Mouse (Mus musculus) MEL (cell line): ENCODE measurements around the gene Tmem30a. TPM values are rescaled to one million over a fixed set of nuclear protein-coding genes. Genes with fewer than 3 reads are reported as not detected.

Source experiments
- DNase-seq: peaks from one replicate; pipeline ENCODE4 v3.0.0; 2011; ENCODE audit warnings: low read depth, low spot score
- H3K27ac ChIP-seq: 2 replicates; pipeline ENCODE4 v1.5.1; 2012; ENCODE audit warnings: low read depth, mild to moderate bottlenecking, control low read depth, low read length, moderate library complexity; ENCODE audit not compliant: control insufficient read depth
- H3K27me3 ChIP-seq, 2 experiments: fragments of 150-350 bp in 1 of 2; sonication (generic) in 1 of 2; 2 replicates each; pipeline ENCODE4 v1.6.1; 2012; ENCODE audit warnings: low read length in 2 of 2, mild to moderate bottlenecking in 2 of 2, improper control_type of control experiment in 1 of 2, moderate library complexity in 1 of 2; ENCODE audit not compliant: insufficient read depth in 2 of 2, control insufficient read depth in 1 of 2
- H3K36me3 ChIP-seq, 2 experiments: 2 replicates each; pipeline ENCODE4 v1.6.1; 2012 to 2014; ENCODE audit warnings: low read length in 2 of 2, improper control_type of control experiment in 1 of 2, inconsistent platforms in 1 of 2, mild to moderate bottlenecking in 1 of 2; ENCODE audit not compliant: insufficient read depth in 2 of 2, control insufficient read depth in 1 of 2
- H3K4me1 ChIP-seq, 2 experiments: fragments of 150-350 bp in 1 of 2; sonication (generic) in 1 of 2; 2 replicates each; pipeline ENCODE4 v1.6.1; 2012; ENCODE audit warnings: low read length in 2 of 2, improper control_type of control experiment in 1 of 2, mild to moderate bottlenecking in 1 of 2; ENCODE audit not compliant: insufficient read depth in 2 of 2, control insufficient read depth in 1 of 2
- H3K4me3 ChIP-seq, 2 experiments: fragments of 150-350 bp in 1 of 2; sonication (generic) in 1 of 2; 2 replicates each; pipeline ENCODE4 v1.5.1; 2012; ENCODE audit warnings: low read depth in 2 of 2, low read length in 2 of 2, mild to moderate bottlenecking in 2 of 2, moderate library complexity in 2 of 2, control low read depth in 1 of 2, improper control_type of control experiment in 1 of 2; ENCODE audit not compliant: control insufficient read depth in 1 of 2, insufficient read depth in 1 of 2
- H3K79me2 ChIP-seq: 2 replicates; pipeline ENCODE4 v1.6.1; 2012; ENCODE audit warnings: mild to moderate bottlenecking, low read length, moderate library complexity; ENCODE audit not compliant: control insufficient read depth, poor library complexity, insufficient read depth
- H3K9ac ChIP-seq: 2 replicates; pipeline ENCODE4 v1.6.1; 2012; ENCODE audit warnings: low read depth, mild to moderate bottlenecking, control low read depth, low read length, moderate library complexity; ENCODE audit not compliant: control insufficient read depth, poor library complexity, severe bottlenecking
- H3K9me3 ChIP-seq: fragments of 150-350 bp; sonication (generic); replicated peaks from 2 replicates; pipeline ENCODE4 v1.6.1; 2012; ENCODE audit warnings: mild to moderate bottlenecking, low read length, improper control_type of control experiment, moderate library complexity; ENCODE audit not compliant: insufficient read depth
- ELF1 ChIP-seq: IDR thresholded peaks from 2 replicates; pipeline ENCODE4 v1.6.1; 2014; ENCODE audit warnings: low read depth, mild to moderate bottlenecking, inconsistent platforms, low read length, improper control_type of control experiment, moderate library complexity
- MAFK ChIP-seq: IDR thresholded peaks from 2 replicates; pipeline ENCODE4 v1.6.1; 2011; ENCODE audit warnings: low read depth, mild to moderate bottlenecking, low read length, improper control_type of control experiment, borderline replicate concordance
- MEF2A ChIP-seq: IDR thresholded peaks from 2 replicates; pipeline ENCODE4 v1.6.1; 2014; ENCODE audit warnings: low read depth, mild to moderate bottlenecking, inconsistent platforms, low read length, improper control_type of control experiment; ENCODE audit not compliant: poor library complexity, insufficient replicate concordance, severe bottlenecking; ENCODE audit errors: extremely low read depth
- SIN3A ChIP-seq: IDR thresholded peaks from 2 replicates; pipeline ENCODE4 v1.6.1; 2012; ENCODE audit warnings: low read length, improper control_type of control experiment, inconsistent platforms
- SMC3 ChIP-seq: IDR thresholded peaks from 2 replicates; pipeline ENCODE4 v1.6.1; 2011; ENCODE audit warnings: low read depth, low read length, improper control_type of control experiment
- TAL1 ChIP-seq: IDR thresholded peaks from 2 replicates; pipeline ENCODE4 v1.6.1; 2012; ENCODE audit warnings: mild to moderate bottlenecking, inconsistent platforms, low read length, moderate library complexity, mixed read lengths
- TBP ChIP-seq: IDR thresholded peaks from 2 replicates; pipeline ENCODE4 v1.8.0; 2011; ENCODE audit warnings: low read depth, low read length, improper control_type of control experiment
- TCF12 ChIP-seq: IDR thresholded peaks from 2 replicates; pipeline ENCODE4 v1.6.1; 2014; ENCODE audit warnings: low read depth, mild to moderate bottlenecking, inconsistent platforms, low read length, improper control_type of control experiment, moderate library complexity
- polyA plus RNA-seq, 2 experiments: library from polyadenylated mRNA; stranded (reverse) in 1 of 2; unstranded in 1 of 2; fragments of >175 nt in 1 of 2; fragments of >200 nt in 1 of 2; gene quantifications; 2 replicates each; pipeline versions ENCODE4 v1.2.1 to v1.2.4; 2012; ENCODE audit warnings: low replicate concordance in 2 of 2, low read depth in 1 of 2; ENCODE audit not compliant: insufficient read length in 2 of 2, insufficient read depth in 1 of 2, missing spikeins in 1 of 2
- total RNA-seq: library from RNA; depleted of rRNA; stranded (reverse); fragments of 300-350 nt; gene quantifications from 2 replicates; pipeline ENCODE4 v1.2.3, GENCODE M21; 2012; rRNA removed

Tmem30a gene
- total and polyA plus RNA-seq, 3 experiments: 19.3 to 25.8 TPM; not detected in 1

- no peaks in the 10 kb centered on the region for H3K9me3 ChIP-seq
- H3K27me3 ChIP-seq: no peaks in the 10 kb centered on the region
- no peak overlapping the region for H3K4me3 ChIP-seq
- H3K36me3 ChIP-seq: no peaks in the 10 kb centered on the region
- TF ChIP-seq ELF1 (no peak), TAL1 (no peak), TCF12 (no peak), MEF2A (no peak), SMC3 (no peak), SIN3A (no peak), TBP (no peak), MAFK (no peak)
- no peak overlapping the region for H3K27ac ChIP-seq
- no peaks in the 10 kb centered on the region for H3K4me1 ChIP-seq
- no peak for DNase-seq
- no peak overlapping the region for H3K9ac ChIP-seq
- no peaks in the 10 kb centered on the region for H3K79me2 ChIP-seq
Measured at GRCm38 (mm10) chr9:79720143-79720542, 73.2 kb downstream of the Tmem30a start.

- no peak overlapping the region for H3K9ac ChIP-seq
- no peak for DNase-seq
- TF ChIP-seq TCF12: no peak
- no peak for TF ChIP-seq MAFK
- H3K27me3 ChIP-seq: no peaks in the 10 kb centered on the region
- no peak overlapping the region for H3K4me3 ChIP-seq
- no peak overlapping the region for H3K27ac ChIP-seq
- H3K36me3 ChIP-seq: no peaks in the 10 kb centered on the region
- H3K79me2 ChIP-seq: no peaks in the 10 kb centered on the region
- no peaks in the 10 kb centered on the region for H3K4me1 ChIP-seq
- no peaks in the 10 kb centered on the region for H3K9me3 ChIP-seq
Measured at GRCm38 (mm10) chr9:79719451-79719850, 73.9 kb downstream of the Tmem30a start.

Other genes starting within 250 kb of the Tmem30a start
- gene Col12a1, start 74.7 kb downstream of the Tmem30a start, total RNA-seq: 0.07 TPM in 1 of 2 replicates, not detected in the other
- under 1 TPM in 1 of 2 experiments, not detected in 1; 0.13 TPM for gene Col12a1, start 74.7 kb downstream of the Tmem30a start, polyA plus RNA-seq
- gene Cox7a2, start 33.6 kb downstream of the Tmem30a start, total RNA-seq: 393 and 439 TPM in 2 replicates
- 100 to 1,000 TPM in 1 of 2 experiments, not detected in 1; 381 TPM for gene Cox7a2, start 33.6 kb downstream of the Tmem30a start, polyA plus RNA-seq
- not detected in 2 replicates for gene Filip1, start 219.3 kb upstream of the Tmem30a start, total RNA-seq
- not detected for gene Filip1, start 219.3 kb upstream of the Tmem30a start, polyA plus RNA-seq